Mouse (Mus musculus) intestine, embryonic 15.5 days (tissue): ENCODE results near the gene Tap2. TPM values are rescaled to one million over a fixed set of nuclear protein-coding genes. Genes with fewer than 3 reads are reported as not detected.

ENCODE experiments used
- ATAC-seq: fragments of 200-750 bp; cut with Nextera tagmentation; 2 replicates; pipeline ENCODE4 v1.8.0; 2017; ENCODE audit warnings: moderate TSS enrichment, moderate library complexity
- H3K27ac ChIP-seq: fragments of 300-500 bp; sonication (generic); 2 replicates; pipeline ENCODE4 v1.5.1; 2015; ENCODE audit warnings: mild to moderate bottlenecking, inconsistent platforms
- H3K27me3 ChIP-seq: fragments of 300-500 bp; sonication (generic); replicated peaks from 2 replicates; pipeline ENCODE4 v1.6.1; 2015; ENCODE audit warnings: inconsistent platforms
- H3K36me3 ChIP-seq: fragments of 300-500 bp; sonication (generic); 2 replicates; pipeline ENCODE4 v1.6.1; 2015; ENCODE audit warnings: inconsistent platforms
- H3K4me1 ChIP-seq: fragments of 300-500 bp; sonication (generic); replicated peaks from 2 replicates; pipeline ENCODE4 v1.6.1; 2015; ENCODE audit warnings: inconsistent platforms
- H3K4me2 ChIP-seq: fragments of 300-500 bp; sonication (generic); replicated peaks from 2 replicates; pipeline ENCODE4 v1.6.1; 2015; ENCODE audit warnings: mild to moderate bottlenecking, inconsistent platforms
- H3K4me3 ChIP-seq: fragments of 300-500 bp; sonication (generic); replicated peaks from 2 replicates; pipeline ENCODE4 v1.5.1; 2015; ENCODE audit warnings: inconsistent platforms
- H3K9ac ChIP-seq: fragments of 300-500 bp; sonication (generic); 2 replicates; pipeline ENCODE4 v1.6.1; 2015; ENCODE audit warnings: inconsistent platforms
- H3K9me3 ChIP-seq: fragments of 300-500 bp; sonication (generic); 2 replicates; pipeline ENCODE4 v1.6.1; 2016; ENCODE audit warnings: inconsistent platforms
- WGBS: fragments of 180-500 bp; shearing (Covaris S2); methylation state at CpG from one replicate; pipeline ENCODE4 v1.1.7; 2015; 5-methylcytosine and 5-hydroxymethylcytosine counted together
- polyA plus RNA-seq: library from polyadenylated mRNA; unstranded; fragments of >200 nt; fragmentation: Nextera tagmentation; extraction: Ambion mirVana; gene quantifications from 2 replicates; pipeline ENCODE4 v1.2.1, GENCODE M21; 2015

Gene Tap2
- polyA plus RNA-seq, 1 experiment from 2014 or later: 5.3 TPM

DNA sequence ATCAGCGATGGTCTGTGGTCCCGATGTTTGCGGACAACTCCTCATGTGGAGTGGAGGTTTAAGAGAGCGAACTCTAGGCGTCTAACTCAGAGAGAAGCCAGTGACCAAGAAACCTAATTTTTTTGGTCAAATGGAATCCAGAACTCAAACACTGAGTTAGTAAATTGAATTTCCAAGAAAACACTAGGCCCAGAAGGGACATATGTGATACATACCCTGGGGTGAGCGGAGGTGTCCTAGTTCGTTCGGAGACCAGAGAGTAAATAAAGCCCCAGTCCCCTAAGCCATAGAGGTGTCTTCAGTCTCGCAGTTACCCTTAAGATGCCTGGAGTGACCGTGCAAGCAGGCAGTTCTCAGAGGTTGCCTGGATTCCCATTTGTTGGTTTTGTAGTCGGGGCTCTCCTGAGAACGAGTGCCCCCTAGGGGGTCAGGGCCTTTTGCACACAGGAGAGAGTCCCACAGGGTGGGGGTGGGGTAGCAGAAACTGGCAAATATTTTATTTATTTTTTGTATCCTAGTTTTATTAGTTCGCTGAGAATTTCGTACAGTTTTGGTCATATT is 60.6 kb downstream of the Tap2 start:
- H3K27me3 ChIP-seq: peaks cover 13% of the 10 kb centered on the region
- no peak overlapping the region for H3K9ac ChIP-seq
- no peak for ATAC-seq
- H3K4me3 ChIP-seq: peak overlapping the region; percentile 54
- peak overlapping the region; percentile 98 for H3K4me2 ChIP-seq
- no peaks in the 10 kb centered on the region for H3K36me3 ChIP-seq
- peaks cover 18% of the 10 kb centered on the region for H3K4me1 ChIP-seq
- H3K27ac ChIP-seq: no peak overlapping the region
- 7% methylated on average over 14 of the region's 14 CpGs for WGBS
- no peaks in the 10 kb centered on the region for H3K9me3 ChIP-seq

DNA sequence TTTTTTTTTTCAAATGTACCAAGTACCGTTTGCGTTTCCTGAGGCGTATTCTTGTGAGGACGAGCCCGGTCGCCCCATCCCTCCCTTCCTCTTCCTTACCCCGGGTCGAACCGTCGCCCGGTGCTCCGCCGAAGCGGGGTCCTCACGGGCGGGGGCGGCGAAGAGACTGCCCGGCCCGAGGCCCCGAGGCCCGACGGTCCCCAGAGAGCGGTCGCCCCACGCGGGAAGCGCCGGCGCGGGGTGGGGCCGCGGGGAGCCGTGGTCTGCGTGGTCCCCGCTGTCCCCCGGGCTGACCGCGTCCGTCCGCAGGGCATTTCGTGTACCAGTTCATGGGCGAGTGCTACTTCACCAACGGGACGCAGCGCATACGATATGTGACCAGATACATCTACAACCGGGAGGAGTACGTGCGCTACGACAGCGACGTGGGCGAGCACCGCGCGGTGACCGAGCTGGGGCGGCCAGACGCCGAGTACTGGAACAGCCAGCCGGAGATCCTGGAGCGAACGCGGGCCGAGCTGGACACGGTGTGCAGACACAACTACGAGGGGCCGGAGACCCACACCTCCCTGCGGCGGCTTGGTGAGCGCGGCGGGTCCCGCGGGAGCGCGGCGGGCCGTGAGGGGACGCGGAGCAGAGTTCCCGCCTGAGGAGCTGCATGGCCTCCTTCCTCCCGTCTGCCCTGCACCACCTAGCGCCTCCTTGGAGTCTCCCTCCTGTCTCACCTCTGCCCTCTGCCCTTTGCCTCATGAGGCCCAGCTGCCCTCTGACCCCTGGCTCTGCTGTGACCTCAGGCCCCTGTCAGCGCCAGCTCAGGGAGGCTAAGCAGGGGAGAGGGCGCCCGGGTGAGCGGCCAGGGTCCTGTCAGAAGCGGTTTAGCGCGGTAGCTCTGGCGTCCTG is 61.4 kb downstream of the Tap2 start:
- peak; percentile 58 for ATAC-seq
- Histone ChIP-seq H3K27ac (no peak overlapping the region), H3K4me3 (peak overlapping the region; percentile 54), H3K27me3 (peaks cover 13% of the 10 kb centered on the region; the same call in 1 of the 2 replicates), H3K4me1 (peaks cover 18% of the 10 kb centered on the region), H3K9ac (peak overlapping the region; percentile 61), H3K9me3 (no peaks in the 10 kb centered on the region), H3K36me3 (no peaks in the 10 kb centered on the region), H3K4me2 (peak overlapping the region; percentile 98)
- 1% methylated on average over 92 of the region's 93 CpGs for WGBS

Other genes starting within 250 kb of the Tap2 start
- 44.0 and 47.4 TPM in 2 replicates for gene Vps52, start 247.7 kb upstream of the Tap2 start, polyA plus RNA-seq
- gene Rps18, start 247.5 kb upstream of the Tap2 start, polyA plus RNA-seq: 1,812 and 1,948 TPM in 2 replicates
- 190 and 264 TPM in 2 replicates for gene H2-K1, start 203.2 kb upstream of the Tap2 start, polyA plus RNA-seq
- 16.8 and 18.2 TPM in 2 replicates for gene Ring1, start 178.8 kb upstream of the Tap2 start, polyA plus RNA-seq
- 51.5 and 60.9 TPM in 2 replicates for gene H2-Ke6, start 175.5 kb upstream of the Tap2 start, polyA plus RNA-seq
- 151 and 172 TPM in 2 replicates for gene Slc39a7, start 171.8 kb upstream of the Tap2 start, polyA plus RNA-seq
- gene Rxrb, start 171.7 kb upstream of the Tap2 start, polyA plus RNA-seq: 41.8 and 45.0 TPM in 2 replicates
- gene Col11a2, start 164.1 kb upstream of the Tap2 start, polyA plus RNA-seq: 0.90 and 1.0 TPM in 2 replicates
- 0.66 and 0.85 TPM in 2 replicates for gene H2-Oa, start 111.2 kb upstream of the Tap2 start, polyA plus RNA-seq
- gene H2-DMa, start 84.0 kb upstream of the Tap2 start, polyA plus RNA-seq: 11.3 and 13.4 TPM in 2 replicates
- 88.2 and 90.7 TPM in 2 replicates for gene Brd2, start 80.9 kb upstream of the Tap2 start, polyA plus RNA-seq
- 0.68 and 0.83 TPM in 2 replicates for gene H2-DMb2, start 60.2 kb upstream of the Tap2 start, polyA plus RNA-seq
- 3.2 TPM in 2 replicates for gene H2-DMb1, start 50.5 kb upstream of the Tap2 start, polyA plus RNA-seq
- gene Tap1, start 16.0 kb upstream of the Tap2 start, polyA plus RNA-seq: 6.2 and 6.9 TPM in 2 replicates
- 9.3 and 9.4 TPM in 2 replicates for gene Psmb9, start 15.8 kb upstream of the Tap2 start, polyA plus RNA-seq
- 15.5 and 16.9 TPM in 2 replicates for gene Psmb8, start 5.8 kb upstream of the Tap2 start, polyA plus RNA-seq
- 0.06 and 0.13 TPM in 2 replicates for gene H2-Ob, start 35.4 kb downstream of the Tap2 start, polyA plus RNA-seq
- 17.1 and 21.4 TPM in 2 replicates for gene H2-Ab1, start 54.2 kb downstream of the Tap2 start, polyA plus RNA-seq
- 10.2 TPM in 2 replicates for gene H2-Aa, start 84.3 kb downstream of the Tap2 start, polyA plus RNA-seq
- 6.9 and 7.4 TPM in 2 replicates for gene H2-Eb1, start 102.3 kb downstream of the Tap2 start, polyA plus RNA-seq
- gene H2-Eb2, start 122.1 kb downstream of the Tap2 start, polyA plus RNA-seq: not detected in 2 replicates
- gene Btnl2, start 151.3 kb downstream of the Tap2 start, polyA plus RNA-seq: 3.7 and 5.0 TPM in 2 replicates
- 9.4 and 14.7 TPM in 2 replicates for gene Btnl1, start 173.6 kb downstream of the Tap2 start, polyA plus RNA-seq
- gene BC051142, start 195.3 kb downstream of the Tap2 start, polyA plus RNA-seq: 0.34 and 0.59 TPM in 2 replicates